Mouse (Mus musculus) lung, embryonic 14.5 days (tissue): ENCODE measurements around the gene Utp6. TPM values are rescaled to one million over a fixed set of nuclear protein-coding genes. Genes with fewer than 3 reads are reported as not detected.

Experiments used
- ATAC-seq: fragments of 200-750 bp; cut with Nextera tagmentation; 2 replicates; pipeline ENCODE4 v1.8.0; 2017; ENCODE audit warnings: mild to moderate bottlenecking, moderate TSS enrichment, moderate library complexity; ENCODE audit not compliant: insufficient read depth
- DNase-seq: peaks from one replicate; pipeline ENCODE4 v3.0.0-alpha.2; 2015
- H3K27ac ChIP-seq: fragments of 300-500 bp; sonication (generic); 2 replicates; pipeline ENCODE4 v1.5.1; 2014; ENCODE audit warnings: low read depth, mild to moderate bottlenecking, moderate library complexity
- H3K27me3 ChIP-seq: fragments of 300-500 bp; sonication (generic); 2 replicates; pipeline ENCODE4 v1.6.1; 2014; ENCODE audit warnings: low read length, control low read depth; ENCODE audit not compliant: insufficient read depth
- H3K36me3 ChIP-seq: fragments of 300-500 bp; sonication (generic); 2 replicates; pipeline ENCODE4 v1.6.1; 2014; ENCODE audit warnings: control low read depth; ENCODE audit not compliant: insufficient read depth
- H3K4me1 ChIP-seq: fragments of 300-500 bp; sonication (generic); 2 replicates; pipeline ENCODE4 v1.6.1; 2014; ENCODE audit warnings: antibody characterized with exemption, control low read depth; ENCODE audit not compliant: insufficient read depth
- H3K4me2 ChIP-seq: fragments of 300-500 bp; sonication (generic); 2 replicates; pipeline ENCODE4 v1.6.1; 2014; ENCODE audit warnings: mild to moderate bottlenecking
- H3K4me3 ChIP-seq: fragments of 300-500 bp; sonication (generic); 2 replicates; pipeline ENCODE4 v1.5.1; 2014; ENCODE audit warnings: low read depth, low read length
- H3K9ac ChIP-seq: fragments of 300-500 bp; sonication (generic); 2 replicates; pipeline ENCODE4 v1.6.1; 2014
- H3K9me3 ChIP-seq: fragments of 300-500 bp; sonication (generic); 2 replicates; pipeline ENCODE4 v1.6.1; 2016; ENCODE audit warnings: low read depth, low read length, control low read depth
- CTCF ChIP-seq: IDR thresholded peaks from 2 replicates; pipeline ENCODE4 v1.5.1; 2016; ENCODE audit warnings: antibody characterized with exemption, low read depth
- WGBS: fragments of 180-500 bp; shearing (Covaris S2); extraction: QIAGEN DNeasy Blood & Tissue Kit; methylation state at CpG from one replicate; pipeline ENCODE4 v1.1.7; 2014; 5-methylcytosine and 5-hydroxymethylcytosine counted together
- polyA plus RNA-seq: library from polyadenylated mRNA; unstranded; fragments of >200 nt; fragmentation: Nextera tagmentation; extraction: Ambion mirVana; gene quantifications from 2 replicates; pipeline ENCODE4 v1.2.1, GENCODE M21; 2014

Gene Utp6
- polyA plus RNA-seq, 1 experiment from 2014 or later = 62.4 TPM

- Histone ChIP-seq H3K4me3 (no peak overlapping the region), H3K9ac (no peak overlapping the region), H3K27me3 (no peaks in the 10 kb centered on the region), H3K36me3 (no peaks in the 10 kb centered on the region), H3K4me2 (no peak overlapping the region), H3K9me3 (no peaks in the 10 kb centered on the region), H3K27ac (no peak overlapping the region), H3K4me1 (no peaks in the 10 kb centered on the region)
- no peak for TF ChIP-seq CTCF
- ATAC-seq (no peak), DNase-seq (no peak)
- WGBS = 73% methylated on average over 6 of the region's 6 CpGs
Measured at GRCm38 (mm10) chr11:79901146-79901545, 61.0 kb downstream of the Utp6 start.

- no peak for TF ChIP-seq CTCF
Measured at GRCm38 (mm10) chr11:79892259-79892658, 69.9 kb downstream of the Utp6 start.

GRCm38 (mm10) chr11:79890822-79891221 is 71.4 kb downstream of the Utp6 start:
- H3K4me2 ChIP-seq = no peak overlapping the region
- ATAC-seq (no peak), DNase-seq (no peak)
- no peaks in the 10 kb centered on the region for H3K36me3 ChIP-seq
- no peaks in the 10 kb centered on the region for H3K9me3 ChIP-seq
- no peaks in the 10 kb centered on the region for H3K27me3 ChIP-seq
- no peak overlapping the region for H3K9ac ChIP-seq
- H3K4me3 ChIP-seq = no peak overlapping the region
- H3K27ac ChIP-seq = no peak overlapping the region
- 76% methylated on average over 2 of the region's 2 CpGs for WGBS
- no peaks in the 10 kb centered on the region for H3K4me1 ChIP-seq
- TF ChIP-seq CTCF = no peak

More at GRCm38 (mm10) chr11:79892259-79892658, 69.9 kb downstream of the Utp6 start:
- H3K4me1 ChIP-seq = no peaks in the 10 kb centered on the region
- H3K9ac ChIP-seq = no peak overlapping the region
- no peak overlapping the region for H3K4me3 ChIP-seq
- H3K27me3 ChIP-seq = no peaks in the 10 kb centered on the region
- H3K9me3 ChIP-seq = no peaks in the 10 kb centered on the region
- WGBS = 83% methylated on average over 6 of the region's 6 CpGs
- no peaks in the 10 kb centered on the region for H3K36me3 ChIP-seq
- DNase-seq = no peak
- no peak overlapping the region for H3K4me2 ChIP-seq
- ATAC-seq = no peak
- H3K27ac ChIP-seq = no peak overlapping the region

- no peak overlapping the region for H3K4me3 ChIP-seq
- no peaks in the 10 kb centered on the region for H3K27me3 ChIP-seq
- no peak overlapping the region for H3K4me2 ChIP-seq
- no peaks in the 10 kb centered on the region for H3K9me3 ChIP-seq
- H3K36me3 ChIP-seq = no peaks in the 10 kb centered on the region
- TF ChIP-seq CTCF = no peak
- WGBS = 100% methylated on average over 1 of the region's 1 CpGs
- H3K4me1 ChIP-seq = no peaks in the 10 kb centered on the region
- DNase-seq (no peak), ATAC-seq (no peak)
- no peak overlapping the region for H3K9ac ChIP-seq
- no peak overlapping the region for H3K27ac ChIP-seq
Measured at GRCm38 (mm10) chr11:79886961-79887360, 75.2 kb downstream of the Utp6 start.

GRCm38 (mm10) chr11:79886395-79886794 is 75.8 kb downstream of the Utp6 start:
- ATAC-seq (no peak), DNase-seq (no peak)
- no peaks in the 10 kb centered on the region for H3K9me3 ChIP-seq
- H3K4me1 ChIP-seq = no peaks in the 10 kb centered on the region
- H3K27me3 ChIP-seq = no peaks in the 10 kb centered on the region
- no peak overlapping the region for H3K4me3 ChIP-seq
- no peaks in the 10 kb centered on the region for H3K36me3 ChIP-seq
- no peak overlapping the region for H3K9ac ChIP-seq
- TF ChIP-seq CTCF = no peak
- 94% methylated on average over 1 of the region's 1 CpGs for WGBS
- no peak overlapping the region for H3K4me2 ChIP-seq
- H3K27ac ChIP-seq = no peak overlapping the region

- TF ChIP-seq CTCF = no peak
- no peaks in the 10 kb centered on the region for H3K36me3 ChIP-seq
- 64% methylated on average over 13 of the region's 13 CpGs for WGBS
Measured at GRCm38 (mm10) chr11:79885713-79886393, 76.3 kb downstream of the Utp6 start.

GRCm38 (mm10) chr11:79884784-79885183 is 77.4 kb downstream of the Utp6 start:
- H3K4me1 ChIP-seq = no peaks in the 10 kb centered on the region
- H3K36me3 ChIP-seq = no peaks in the 10 kb centered on the region
- H3K4me3 ChIP-seq = no peak overlapping the region
- DNase-seq (no peak), ATAC-seq (no peak)
- H3K27ac ChIP-seq = no peak overlapping the region
- H3K9me3 ChIP-seq = no peaks in the 10 kb centered on the region
- no peak overlapping the region for H3K4me2 ChIP-seq
- WGBS = 79% methylated on average over 6 of the region's 6 CpGs
- no peaks in the 10 kb centered on the region for H3K27me3 ChIP-seq
- H3K9ac ChIP-seq = no peak overlapping the region
- TF ChIP-seq CTCF = no peak

More at GRCm38 (mm10) chr11:79885713-79886393, 76.3 kb downstream of the Utp6 start:
- no peaks in the 10 kb centered on the region for H3K27me3 ChIP-seq
- no peak overlapping the region for H3K4me3 ChIP-seq
- H3K9me3 ChIP-seq = no peaks in the 10 kb centered on the region
- no peak overlapping the region for H3K4me2 ChIP-seq
- H3K27ac ChIP-seq = no peak overlapping the region
- DNase-seq (no peak), ATAC-seq (no peak)
- no peaks in the 10 kb centered on the region for H3K4me1 ChIP-seq
- no peak overlapping the region for H3K9ac ChIP-seq

Other genes with a start within 250 kb of the Utp6 start
- gene Suz12, start 30.7 kb upstream of the Utp6 start, polyA plus RNA-seq = 28.6 and 29.5 TPM in 2 replicates
- gene Crlf3, start 118.6 kb upstream of the Utp6 start, polyA plus RNA-seq = 41.7 and 42.3 TPM in 2 replicates
- 16.2 and 16.3 TPM in 2 replicates for gene Atad5, start 127.0 kb upstream of the Utp6 start, polyA plus RNA-seq
- 27.7 and 29.0 TPM in 2 replicates for gene Tefm, start 179.8 kb upstream of the Utp6 start, polyA plus RNA-seq
- gene Adap2, start 191.7 kb upstream of the Utp6 start, polyA plus RNA-seq = 1.1 and 1.6 TPM in 2 replicates
- 5.5 and 6.6 TPM in 2 replicates for gene Rnf135, start 221.5 kb upstream of the Utp6 start, polyA plus RNA-seq
- 59.6 and 63.3 TPM in 2 replicates for gene Rhot1, start 246.6 kb upstream of the Utp6 start, polyA plus RNA-seq